Mouse (Mus musculus): Measurements from ENCODE around the gene Oser1. TPM values are rescaled to one million over a fixed set of nuclear protein-coding genes. Genes with fewer than 3 reads are reported as not detected.

Gene Oser1
- total and polyA plus RNA-seq, 3 experiments, result 43.8 to 53.9 TPM; not detected in 1

DNA sequence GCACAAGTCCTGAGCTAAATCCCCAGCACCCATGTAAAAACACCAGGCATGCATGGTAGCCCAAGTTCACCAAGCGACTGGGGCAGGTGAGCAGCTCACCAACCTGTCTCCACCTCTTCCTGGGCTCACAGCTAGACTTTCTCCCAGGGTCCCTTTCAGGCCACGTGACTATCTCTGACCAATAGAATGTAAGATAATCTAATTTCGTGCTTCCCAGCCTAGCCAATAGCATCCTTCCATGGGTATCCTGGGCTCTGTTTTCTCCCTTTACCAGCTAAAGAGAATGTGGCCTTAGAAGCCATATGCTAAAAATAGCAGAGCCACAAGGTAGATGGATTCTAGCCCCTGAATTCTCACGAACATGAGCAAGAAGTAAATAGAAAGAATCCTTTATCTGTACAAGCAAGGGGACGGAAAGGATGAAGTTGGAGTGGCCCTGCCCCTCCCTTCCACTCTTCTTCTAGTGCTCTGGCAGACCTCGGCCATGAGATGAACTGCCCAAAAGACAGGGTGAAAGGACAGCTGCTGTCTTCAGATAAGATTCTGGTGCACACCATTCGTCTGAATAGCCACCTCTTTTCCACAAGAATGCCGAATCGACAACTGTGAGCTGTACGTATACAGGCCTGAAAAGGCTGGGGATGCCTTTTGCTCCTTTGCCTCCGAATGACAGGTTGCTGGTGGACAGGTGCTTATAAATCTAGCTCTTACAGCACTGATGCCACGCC is 68.2 kb downstream of the Oser1 start:
- H3K9ac ChIP-seq (ENCODE audit: control insufficient read depth, low read depth, low read length, poor library complexity, severe bottlenecking), result peak overlapping the region; percentile 65
- peaks cover 0 to 18% of the 10 kb centered on the region in 2 experiments; a peak in 2 of 4 replicates for H3K36me3 ChIP-seq (ENCODE audit: control insufficient read depth in 1 of 2, insufficient read depth in 2 of 2, low read length in 2 of 2)
- H3K79me2 ChIP-seq (ENCODE audit: control insufficient read depth, insufficient read depth, low read length, poor library complexity), result peaks cover 3% of the 10 kb centered on the region; the same call in 1 of the 2 replicates
- H3K4me3 ChIP-seq (ENCODE audit: control insufficient read depth in 1 of 2, insufficient read depth in 1 of 2, low read depth in 2 of 2, low read length in 2 of 2), result peak overlapping the region; percentile 57 to 68
- H3K27ac ChIP-seq (ENCODE audit: control insufficient read depth, low read depth, low read length), result peak overlapping the region; percentile 59; the same call in 1 of the 2 replicates
- peak; percentile 94 for DNase-seq (ENCODE audit: low read depth, low spot score)
- H3K27me3 ChIP-seq (ENCODE audit: control insufficient read depth in 1 of 2, insufficient read depth in 2 of 2, low read length in 2 of 2), result no peaks in the 10 kb centered on the region
- no peaks in the 10 kb centered on the region for H3K9me3 ChIP-seq (replicated peaks; ENCODE audit: insufficient read depth, low read length)
- peaks cover 14 to 34% of the 10 kb centered on the region in 2 experiments for H3K4me1 ChIP-seq (ENCODE audit: control insufficient read depth in 1 of 2, insufficient read depth in 2 of 2, low read length in 2 of 2)
- 0 out of 2 replicates have a peak, but pooled peaks have one; percentile 39 for TF ChIP-seq KAT2A (conservative IDR thresholded peaks at IDR 0.05; ENCODE audit: low read depth, low read length)
- TF ChIP-seq EP300 (IDR thresholded peaks at IDR 0.05; ENCODE audit: low read depth in 1 of 2, low read length in 2 of 2), result no peak
- no peak for TF ChIP-seq CHD1 (IDR thresholded peaks at IDR 0.05; ENCODE audit: low read depth, low read length)
- 0 out of 2 replicates have a peak, but pooled peaks have one; percentile 32 for TF ChIP-seq TCF12 (IDR thresholded peaks at IDR 0.05; ENCODE audit: low read depth, low read length)
- no peak for TF ChIP-seq MAFK (IDR thresholded peaks at IDR 0.05; ENCODE audit: borderline replicate concordance, low read depth, low read length)
- TF ChIP-seq NELFE (IDR thresholded peaks at IDR 0.05; ENCODE audit: low read depth, low read length), result peak; percentile 91
- TF ChIP-seq POLR2AphosphoS5 (IDR thresholded peaks at IDR 0.05; ENCODE audit: borderline replicate concordance, low read depth, low read length), result no peak
- no peak for TF ChIP-seq ZC3H11A (IDR thresholded peaks at IDR 0.05; ENCODE audit: low read depth, low read length)
- peak; percentile 80 for TF ChIP-seq ZMIZ1 (IDR thresholded peaks at IDR 0.05; ENCODE audit: low read depth, low read length)
- peak; percentile 40; the same call in 1 of the 2 replicates for TF ChIP-seq MXI1 (IDR thresholded peaks at IDR 0.05; ENCODE audit: low read depth, low read length)
- TF ChIP-seq RCOR1 (IDR thresholded peaks at IDR 0.05; ENCODE audit: low read depth, low read length), result peak; percentile 9; the same call in 1 of the 2 replicates
- peak; percentile 45; the same call in 1 of the 2 replicates for TF ChIP-seq MEF2A (IDR thresholded peaks at IDR 0.05; ENCODE audit: extremely low read depth, insufficient replicate concordance, low read depth, low read length, poor library complexity, severe bottlenecking)
- TF ChIP-seq HCFC1 (IDR thresholded peaks at IDR 0.05; ENCODE audit: low read depth, low read length), result peak; percentile 76
- 0 out of 2 replicates have a peak, but pooled peaks have one; percentile 33 for TF ChIP-seq MAZ (IDR thresholded peaks at IDR 0.05; ENCODE audit: low read depth, low read length)
- peak; percentile 98 for TF ChIP-seq MAX (IDR thresholded peaks at IDR 0.05; ENCODE audit: low read length)
- peak; percentile 71 to 97 for TF ChIP-seq POLR2A (IDR thresholded peaks at IDR 0.05; ENCODE audit: control insufficient read depth in 1 of 2, insufficient read depth in 1 of 2, low read depth in 1 of 2, low read length in 2 of 2, poor library complexity in 1 of 2)
- TF ChIP-seq USF2 (IDR thresholded peaks at IDR 0.05; ENCODE audit: borderline replicate concordance in 1 of 2, insufficient read depth in 1 of 2, low read depth in 1 of 2, low read length in 2 of 2), result peak; percentile 71 to 94
- TF ChIP-seq RAD21 (IDR thresholded peaks at IDR 0.05; ENCODE audit: low read depth, low read length), result no peak
- peak; percentile 85 for TF ChIP-seq TBP (IDR thresholded peaks at IDR 0.05; ENCODE audit: low read depth, low read length)
- no peak for TF ChIP-seq UBTF (IDR thresholded peaks at IDR 0.05; ENCODE audit: borderline replicate concordance, insufficient read depth, low read depth, low read length)
- TF ChIP-seq BHLHE40 (IDR thresholded peaks at IDR 0.05; ENCODE audit: borderline replicate concordance, low read depth, low read length), result peak; percentile 35; the same call in 1 of the 2 replicates
- TF ChIP-seq ZKSCAN1 (IDR thresholded peaks at IDR 0.05; ENCODE audit: low read depth, low read length), result no peak
- peak; percentile 73; the same call in 1 of the 2 replicates for TF ChIP-seq POLR2AphosphoS2 (IDR thresholded peaks at IDR 0.05; ENCODE audit: low read length)
- TF ChIP-seq E2F4 (IDR thresholded peaks at IDR 0.05; ENCODE audit: borderline replicate concordance, low read depth, low read length), result no peak
- TF ChIP-seq MYC (IDR thresholded peaks at IDR 0.05; ENCODE audit: low read depth, low read length), result peak; percentile 62; the same call in 1 of the 2 replicates
- peak; percentile 55; the same call in 1 of the 2 replicates for TF ChIP-seq ELF1 (IDR thresholded peaks at IDR 0.05; ENCODE audit: low read depth, low read length)
- no peak for TF ChIP-seq GATA1 (IDR thresholded peaks at IDR 0.05; ENCODE audit: low read depth, low read length)
- TF ChIP-seq JUND (IDR thresholded peaks at IDR 0.05; ENCODE audit: low read depth, low read length), result no peak
- TF ChIP-seq SMC3 (IDR thresholded peaks at IDR 0.05; ENCODE audit: low read depth, low read length), result no peak
- no peak for TF ChIP-seq ETS1 (IDR thresholded peaks at IDR 0.05; ENCODE audit: low read depth, low read length)
- peak; percentile 78 for TF ChIP-seq TAL1 (IDR thresholded peaks at IDR 0.05; ENCODE audit: low read length)
- TF ChIP-seq SIN3A (IDR thresholded peaks at IDR 0.05; ENCODE audit: low read length), result peak; percentile 66; the same call in 1 of the 2 replicates
- peak; percentile 99 for TF ChIP-seq USF1 (IDR thresholded peaks at IDR 0.05; ENCODE audit: low read depth, low read length)
- TF ChIP-seq CTCF (IDR thresholded peaks at IDR 0.05 in 2 of 3, conservative IDR thresholded peaks at IDR 0.05 in 1 of 3; ENCODE audit: control insufficient read depth in 1 of 3, insufficient read depth in 1 of 3, low read depth in 2 of 3, low read length in 3 of 3, poor library complexity in 1 of 3, severe bottlenecking in 1 of 3), result no peak
- TF ChIP-seq CHD2 (IDR thresholded peaks at IDR 0.05; ENCODE audit: low read length), result no peak

Data from MEL (cell line).